Mouse (Mus musculus) G1E (cell line): Measurements from ENCODE around the gene Lsg1. TPM values are rescaled to one million over a fixed set of nuclear protein-coding genes. Genes with fewer than 3 reads are reported as not detected.

ENCODE experiments used
- ATAC-seq: 2 replicates; pipeline ENCODE4 v1.8.0; 2016; ENCODE audit warnings: mild to moderate bottlenecking; ENCODE audit not compliant: insufficient number of reproducible peaks, poor library complexity, low FRiP score, severe bottlenecking; ENCODE audit errors: extremely low read depth
- DNase-seq: peaks from one replicate; pipeline ENCODE4 v3.0.0; 2012; ENCODE audit warnings: low spot score
- H3K27me3 ChIP-seq: 2 replicates; pipeline ENCODE4 v1.6.1; 2012; ENCODE audit warnings: mild to moderate bottlenecking, low read length, inconsistent platforms; ENCODE audit not compliant: insufficient read depth
- H3K36me3 ChIP-seq: replicated peaks from 2 replicates; pipeline ENCODE3; 2012; ENCODE audit warnings: mild to moderate bottlenecking, inconsistent platforms
- H3K4me1 ChIP-seq: 2 replicates; pipeline ENCODE4 v1.6.1; 2012; ENCODE audit warnings: low read depth, low read length, inconsistent platforms, mixed read lengths; ENCODE audit not compliant: insufficient read depth
- H3K4me3 ChIP-seq: 2 replicates; pipeline ENCODE4 v1.5.1; 2012; ENCODE audit warnings: low read depth, mild to moderate bottlenecking, inconsistent platforms, low read length, moderate library complexity, mixed read lengths
- H3K9me3 ChIP-seq: replicated peaks from 2 replicates; pipeline ENCODE4 v1.6.1; 2012; ENCODE audit warnings: inconsistent platforms
- CTCF ChIP-seq: IDR thresholded peaks from 2 replicates; pipeline ENCODE4 v1.5.1; 2012; ENCODE audit warnings: low read depth, low read length, inconsistent platforms, mixed read lengths
- GATA1 ChIP-seq: IDR thresholded peaks from 2 replicates; pipeline ENCODE4 v1.6.1; 2012; ENCODE audit warnings: borderline replicate concordance, low read length, inconsistent platforms, mixed read lengths
- GATA2 ChIP-seq: IDR thresholded peaks from 2 replicates; pipeline ENCODE4 v1.6.1; 2012; ENCODE audit warnings: low read depth, low read length, inconsistent platforms, borderline replicate concordance
- POLR2AphosphoS5 ChIP-seq: IDR thresholded peaks from 2 replicates; pipeline ENCODE4 v1.6.1; 2012; ENCODE audit warnings: low read depth, low read length, inconsistent platforms; ENCODE audit not compliant: insufficient replicate concordance
- TAL1 ChIP-seq: conservative IDR thresholded peaks from 2 replicates; pipeline ENCODE4 v1.6.1; 2012; ENCODE audit warnings: low read depth, low read length, inconsistent platforms, mixed read lengths
- polyA plus RNA-seq: library from polyadenylated mRNA; stranded (reverse); fragments of >175 nt; gene quantifications from 2 replicates; pipeline ENCODE4 v1.2.3, GENCODE M21; 2012
- total RNA-seq, 2 experiments: library from RNA; stranded (forward) in 1 of 2; stranded (reverse) in 1 of 2; fragments of 200-1000 nt in 1 of 2; fragments of >200 nt in 1 of 2; fragmentation: Nextera tagmentation in 1 of 2; gene quantifications; 2 replicates each; pipeline ENCODE4 v1.2.3; 2014 to 2017

Gene Lsg1
- total and polyA plus RNA-seq, 3 experiments, result 11.0 to 65.7 (median 59.5) TPM

DNA sequence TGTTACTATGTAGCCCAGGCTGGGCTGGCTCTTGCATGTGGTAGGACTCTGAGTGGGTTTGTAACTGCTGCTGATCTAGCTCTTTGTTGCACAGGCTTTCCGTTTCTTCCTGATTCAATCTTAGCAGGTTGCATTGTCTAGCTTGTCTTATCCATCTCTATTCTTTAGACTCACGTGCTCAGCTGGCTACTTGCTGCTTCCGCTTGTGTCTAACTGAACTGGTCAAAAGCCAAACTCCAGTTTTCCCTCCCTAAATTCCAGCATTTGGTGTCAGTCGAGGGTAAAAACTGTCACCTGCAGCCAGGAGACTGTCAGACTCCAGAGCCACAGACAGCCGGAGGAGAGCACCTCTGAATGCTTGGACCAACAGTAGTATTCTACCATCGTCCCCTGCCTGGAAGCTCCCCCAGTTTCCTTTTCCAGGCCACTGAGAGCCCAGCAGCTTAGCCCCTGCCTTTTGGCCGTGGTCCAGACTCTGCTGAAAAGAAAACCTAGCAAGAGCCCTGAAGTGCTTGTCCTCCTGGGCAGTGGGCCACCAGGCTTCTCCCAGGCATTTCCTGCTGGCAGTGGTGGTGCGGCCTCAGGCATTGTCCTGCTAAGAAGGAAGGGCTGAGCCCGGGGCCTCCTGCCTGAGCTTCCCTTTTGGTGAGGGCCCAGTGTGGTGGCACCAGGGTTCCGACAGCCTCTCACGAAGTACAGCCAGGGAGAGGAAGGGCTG is 34.6 kb downstream of the Lsg1 start:
- DNase-seq (no peak), ATAC-seq (no peak)
- TF ChIP-seq GATA2 (no peak), GATA1 (no peak), POLR2AphosphoS5 (no peak), CTCF (no peak), TAL1 (no peak)
- Histone ChIP-seq H3K4me1 (peaks cover 52% of the 10 kb centered on the region), H3K9me3 (peaks cover 24% of the 10 kb centered on the region), H3K36me3 (peaks cover 25% of the 10 kb centered on the region), H3K27me3 (no peaks in the 10 kb centered on the region), H3K4me3 (no peak overlapping the region)

DNA sequence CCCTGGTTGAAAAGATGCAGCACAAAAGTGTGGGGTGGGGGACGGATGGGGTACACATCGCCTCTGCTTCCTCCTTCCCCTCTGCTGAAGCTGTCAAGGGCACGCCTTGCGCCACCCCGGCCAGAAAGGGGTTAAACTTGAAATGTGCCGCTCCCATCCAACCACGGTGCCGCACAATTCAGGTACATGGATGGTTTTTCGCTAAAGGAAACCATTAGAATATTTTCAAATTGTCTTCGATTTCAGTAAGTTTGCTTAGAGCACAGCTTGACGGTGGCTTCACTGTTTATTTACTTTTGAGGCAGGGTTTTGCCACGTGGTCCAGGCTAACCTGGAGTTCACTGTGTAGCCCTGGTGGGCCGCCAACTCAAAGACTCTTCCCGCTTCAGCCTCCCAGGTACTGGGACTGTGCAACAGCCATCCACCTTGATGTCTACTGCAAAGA is 36.6 kb downstream of the Lsg1 start, which contains the start of gene Tmem44:
TSS of gene Tmem44 (minus strand) at position 95 of the 445 bp plus-strand sequence.
- peaks cover 34% of the 10 kb centered on the region for H3K36me3 ChIP-seq
- peak within 1 kb of the TSS; percentile 91 for H3K4me3 ChIP-seq
- peaks cover 20% of the 10 kb centered on the region for H3K9me3 ChIP-seq
- DNase-seq (no peak), ATAC-seq (no peak)
- H3K4me1 ChIP-seq, result peaks cover 65% of the 10 kb centered on the region
- no peaks in the 10 kb centered on the region for H3K27me3 ChIP-seq
- TF ChIP-seq GATA1, result no peak
- TF ChIP-seq CTCF, result no peak
- no peak for TF ChIP-seq TAL1
- no peak for TF ChIP-seq POLR2AphosphoS5
- TF ChIP-seq GATA2, result no peak

DNA sequence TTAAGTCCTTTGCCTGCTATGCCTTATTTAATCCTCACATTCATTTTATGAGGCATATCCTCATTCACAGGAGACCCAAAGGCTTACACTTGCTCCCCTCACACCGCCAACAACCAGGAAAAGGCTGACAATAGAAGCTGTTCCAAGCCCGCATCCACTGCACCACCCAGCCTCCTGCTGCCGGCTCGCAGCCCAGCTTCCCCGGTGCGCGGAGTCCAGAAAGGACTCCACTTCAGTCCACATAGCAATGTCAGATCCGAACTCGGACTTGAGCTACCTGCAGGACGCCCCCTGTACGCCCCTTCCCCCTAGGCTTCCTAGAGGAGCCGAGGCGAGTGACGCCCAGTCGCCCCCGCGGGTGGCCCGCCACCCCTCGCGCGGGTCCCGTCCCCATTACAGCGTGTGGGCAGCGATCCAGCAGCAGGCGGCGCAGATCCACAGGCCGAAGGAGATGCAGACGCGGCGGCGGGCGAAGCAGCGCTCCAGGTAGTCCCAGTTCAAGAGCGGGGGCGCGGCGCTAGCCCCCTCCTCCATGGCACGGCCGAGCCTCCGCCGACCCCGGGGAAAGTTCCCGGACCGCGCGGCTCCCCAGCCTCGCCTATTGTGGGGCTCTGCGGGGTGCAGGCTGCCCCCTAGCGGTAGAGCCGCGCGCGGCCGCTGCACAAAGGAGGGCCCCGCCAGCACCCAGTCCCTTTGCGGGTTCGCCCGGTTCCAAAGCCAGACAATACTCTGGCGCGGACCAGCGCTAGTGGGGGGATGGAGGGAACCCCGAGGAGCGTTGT is 37.2 kb downstream of the Lsg1 start:
- H3K36me3 ChIP-seq, result peaks cover 36% of the 10 kb centered on the region
- H3K9me3 ChIP-seq, result peaks cover 15% of the 10 kb centered on the region
- H3K4me1 ChIP-seq, result peaks cover 71% of the 10 kb centered on the region
- peak overlapping the region; percentile 91 for H3K4me3 ChIP-seq
- TF ChIP-seq CTCF (peak; percentile 63; the same call in 1 of the 2 replicates), GATA1 (no peak)
- DNase-seq, result peak; percentile 90
- no peaks in the 10 kb centered on the region for H3K27me3 ChIP-seq
- peak; percentile 24; the same call in 1 of the 2 replicates for ATAC-seq

DNA sequence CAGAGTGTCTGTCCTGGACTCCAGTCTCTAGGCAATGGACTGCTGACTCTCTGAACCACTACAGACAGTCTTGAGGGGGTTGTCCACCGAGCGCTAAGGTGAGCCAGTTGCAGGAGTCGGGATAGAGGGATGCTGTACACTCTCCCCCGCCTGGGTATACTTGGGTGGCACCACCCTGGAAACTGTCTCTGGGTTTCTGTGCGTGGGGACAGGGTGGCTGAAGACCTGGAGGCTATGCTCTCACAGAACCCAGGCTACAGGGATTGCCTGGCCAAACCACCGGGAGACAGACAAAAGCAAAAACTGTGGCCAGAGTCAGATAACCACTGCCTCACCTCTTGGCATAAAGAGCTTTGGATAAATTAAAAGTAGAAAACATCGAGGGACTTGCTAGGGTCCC is 37.9 kb downstream of the Lsg1 start:
- ATAC-seq (no peak), DNase-seq (peak; percentile 28)
- Histone ChIP-seq H3K4me1 (peaks cover 77% of the 10 kb centered on the region), H3K27me3 (no peaks in the 10 kb centered on the region), H3K4me3 (peak overlapping the region; percentile 91), H3K9me3 (peaks cover 11% of the 10 kb centered on the region), H3K36me3 (peaks cover 42% of the 10 kb centered on the region)
- TF ChIP-seq TAL1 (no peak), GATA2 (no peak), CTCF (no peak), GATA1 (no peak), POLR2AphosphoS5 (no peak)

DNA sequence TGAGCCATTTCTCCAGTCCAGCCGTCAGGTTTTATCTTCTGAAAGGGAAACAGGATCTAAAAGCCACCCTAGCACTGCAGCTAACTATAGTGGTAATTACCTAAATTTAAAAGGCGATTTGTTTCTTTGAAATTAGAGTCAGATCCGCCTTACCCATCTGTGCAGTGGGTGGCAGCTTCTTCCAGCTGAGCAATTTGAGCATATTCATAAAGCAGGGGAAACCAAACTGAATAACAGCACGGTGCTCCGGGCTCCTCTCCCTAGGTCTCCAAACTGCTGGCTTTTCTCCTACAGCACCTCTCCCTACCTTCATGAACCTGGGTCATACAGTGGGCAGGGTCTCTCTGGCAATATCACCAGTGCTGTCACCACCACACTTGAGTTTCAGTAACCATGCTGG is 39.1 kb downstream of the Lsg1 start:
- Histone ChIP-seq H3K4me1 (peaks cover 86% of the 10 kb centered on the region), H3K36me3 (peaks cover 52% of the 10 kb centered on the region), H3K4me3 (no peak overlapping the region; the same call in 1 of the 2 replicates), H3K27me3 (no peaks in the 10 kb centered on the region), H3K9me3 (peaks cover 6% of the 10 kb centered on the region)
- DNase-seq, result no peak
- TF ChIP-seq TAL1, result no peak
- no peak for TF ChIP-seq GATA1
- no peak for TF ChIP-seq POLR2AphosphoS5
- no peak for TF ChIP-seq CTCF
- no peak for TF ChIP-seq GATA2
- ATAC-seq, result no peak

DNA sequence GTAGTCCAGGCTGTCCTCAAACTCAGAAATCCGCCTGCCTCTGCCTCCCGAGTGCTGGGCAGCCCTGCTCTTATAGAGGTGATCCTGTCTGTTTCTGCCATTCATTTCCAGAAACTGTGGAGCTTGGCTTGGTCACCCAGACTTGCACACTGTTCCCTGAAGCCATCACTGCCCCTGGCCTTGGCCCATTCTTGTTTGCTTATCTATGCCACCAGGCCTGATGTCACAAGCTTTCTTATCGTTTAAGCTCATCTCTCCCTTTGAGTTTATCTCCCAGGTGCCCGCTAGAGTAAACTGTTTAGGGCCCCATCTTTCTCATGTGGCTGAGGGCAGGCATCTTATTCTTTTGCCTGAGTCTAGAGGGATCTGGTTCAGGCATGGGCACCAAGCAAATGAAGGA is 42.7 kb downstream of the Lsg1 start:
- H3K27me3 ChIP-seq, result no peaks in the 10 kb centered on the region
- ATAC-seq, result peak; percentile 91

More for the DNA sequence above, 42.7 kb downstream of the Lsg1 start:
- Histone ChIP-seq H3K4me1 (peaks cover 87% of the 10 kb centered on the region), H3K36me3 (peaks cover 86% of the 10 kb centered on the region), H3K9me3 (peaks cover 6% of the 10 kb centered on the region), H3K4me3 (peak overlapping the region; percentile 35; the same call in 1 of the 2 replicates)
- DNase-seq, result peak; percentile 46
- TF ChIP-seq GATA1, result no peak
- no peak; the same call in 1 of the 2 replicates for TF ChIP-seq GATA2
- TF ChIP-seq TAL1, result peak; percentile 73
